Mouse (Mus musculus) E14TG2a.4 (cell line): ENCODE results near the gene Cenpj.

Experiments used
- CTCF ChIP-seq: conservative IDR thresholded peaks from 2 replicates; pipeline ENCODE4 v1.5.1; 2014; ENCODE audit warnings: low read length
- NANOG ChIP-seq: IDR thresholded peaks from 2 replicates; pipeline ENCODE4 v1.6.1; 2014; ENCODE audit warnings: borderline replicate concordance, low read length, mixed read lengths
- POU5F1 ChIP-seq: IDR thresholded peaks from 2 replicates; pipeline ENCODE4 v1.6.1; 2014; ENCODE audit warnings: low read length, borderline replicate concordance

GRCm38 (mm10) chr14:56506743-56507142 lies 68.5 kb downstream of the Cenpj start:
- TF ChIP-seq CTCF: no peak
- TF ChIP-seq POU5F1: no peak
- TF ChIP-seq NANOG: no peak
